Mouse (Mus musculus): ENCODE data around the gene Hirip3. TPM values are rescaled to one million over a fixed set of nuclear protein-coding genes. Genes with fewer than 3 reads are reported as not detected.
"Not testable (repeated sequence)": the region's sequence is repeated elsewhere in the genome, so short reads cannot be mapped to it uniquely, and the experiment has no call there.

The Hirip3 gene
- polyA plus RNA-seq, 1 experiment from 2014 or later: 19.0 TPM

- Histone ChIP-seq H3K4me3 (peak within 1 kb of the TSS; percentile 91), H3K9me3 (no peaks in the 10 kb centered on the region), H3K4me2 (peak within 1 kb of the TSS; percentile 99), H3K27ac (replicated peaks) (peak within 1 kb of the TSS; percentile 95), H3K4me1 (replicated peaks) (peaks cover 40% of the 10 kb centered on the region), H3K9ac (peak within 1 kb of the TSS; percentile 94), H3K36me3 (peaks cover 13% of the 10 kb centered on the region), H3K27me3 (no peaks in the 10 kb centered on the region)
- WGBS: under 1% methylated on average over 55 of the region's 56 CpGs
- peak; percentile 98 for ATAC-seq (ENCODE audit: low read depth)
Observed at GRCm38 (mm10) chr7:126884286-126885164, 22.8 kb downstream of the Hirip3 start, which contains the start of gene Taok2. Taok2 (minus strand) TSS chr7:126884703.

DNA sequence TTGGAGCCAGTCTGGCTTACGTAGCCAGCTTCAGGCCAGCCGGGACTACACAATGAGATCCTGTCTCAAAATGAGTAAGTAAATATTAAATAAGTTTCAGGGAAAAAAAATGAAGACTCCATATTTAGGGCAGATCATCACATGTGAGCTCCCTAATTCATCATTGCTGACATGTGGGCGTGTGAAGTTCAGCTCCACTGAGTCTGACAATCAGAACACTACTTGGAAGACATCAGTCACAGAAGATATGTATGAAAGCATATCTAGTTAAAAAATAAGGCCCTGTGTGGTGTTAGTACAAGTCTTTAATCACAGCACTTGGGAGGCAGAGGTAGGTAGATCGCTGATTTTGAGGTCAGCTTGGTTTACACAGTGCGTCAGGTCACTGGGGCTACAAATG is 25.5 kb downstream of the Hirip3 start:
- 89% methylated on average over 5 of the region's 5 CpGs for whole genome bisulfite sequencing
- peaks cover 15% of the 10 kb centered on the region for H3K4me1 ChIP-seq (replicated peaks)
- H3K27me3 ChIP-seq: no peaks in the 10 kb centered on the region
- H3K4me2 ChIP-seq: no peak overlapping the region
- no peak for ATAC-seq (ENCODE audit: low read depth)
- no peaks in the 10 kb centered on the region for H3K9me3 ChIP-seq
- no peak overlapping the region for H3K27ac ChIP-seq (replicated peaks)
- no peak overlapping the region for H3K9ac ChIP-seq
- H3K4me3 ChIP-seq: no peak overlapping the region
- H3K36me3 ChIP-seq: peaks cover 17% of the 10 kb centered on the region

- WGBS: 48% methylated on average over 7 of the region's 7 CpGs
- Histone ChIP-seq H3K27me3 (no peaks in the 10 kb centered on the region), H3K4me3 (no peak overlapping the region), H3K36me3 (peaks cover 17% of the 10 kb centered on the region), H3K27ac (replicated peaks) (no peak overlapping the region), H3K4me2 (no peak overlapping the region), H3K9ac (peak overlapping the region; percentile 26; the same call in 1 of the 2 replicates), H3K4me1 (replicated peaks) (no peaks in the 10 kb centered on the region), H3K9me3 (no peaks in the 10 kb centered on the region)
- ATAC-seq (ENCODE audit: low read depth): no peak
Observed at GRCm38 (mm10) chr7:126888852-126889251, 27.1 kb downstream of the Hirip3 start.

GRCm38 (mm10) chr7:126896912-126897311 is 35.1 kb downstream of the Hirip3 start:
- Histone ChIP-seq H3K9me3 (no peaks in the 10 kb centered on the region), H3K9ac (peak overlapping the region; percentile 88), H3K27me3 (no peaks in the 10 kb centered on the region), H3K27ac (replicated peaks) (no peak overlapping the region), H3K36me3 (peaks cover 1% of the 10 kb centered on the region), H3K4me3 (no peak overlapping the region), H3K4me2 (peak overlapping the region; percentile 74), H3K4me1 (replicated peaks) (peaks cover 16% of the 10 kb centered on the region)
- ATAC-seq (ENCODE audit: low read depth): no peak
- WGBS: 90% methylated on average over 5 of the region's 5 CpGs

DNA sequence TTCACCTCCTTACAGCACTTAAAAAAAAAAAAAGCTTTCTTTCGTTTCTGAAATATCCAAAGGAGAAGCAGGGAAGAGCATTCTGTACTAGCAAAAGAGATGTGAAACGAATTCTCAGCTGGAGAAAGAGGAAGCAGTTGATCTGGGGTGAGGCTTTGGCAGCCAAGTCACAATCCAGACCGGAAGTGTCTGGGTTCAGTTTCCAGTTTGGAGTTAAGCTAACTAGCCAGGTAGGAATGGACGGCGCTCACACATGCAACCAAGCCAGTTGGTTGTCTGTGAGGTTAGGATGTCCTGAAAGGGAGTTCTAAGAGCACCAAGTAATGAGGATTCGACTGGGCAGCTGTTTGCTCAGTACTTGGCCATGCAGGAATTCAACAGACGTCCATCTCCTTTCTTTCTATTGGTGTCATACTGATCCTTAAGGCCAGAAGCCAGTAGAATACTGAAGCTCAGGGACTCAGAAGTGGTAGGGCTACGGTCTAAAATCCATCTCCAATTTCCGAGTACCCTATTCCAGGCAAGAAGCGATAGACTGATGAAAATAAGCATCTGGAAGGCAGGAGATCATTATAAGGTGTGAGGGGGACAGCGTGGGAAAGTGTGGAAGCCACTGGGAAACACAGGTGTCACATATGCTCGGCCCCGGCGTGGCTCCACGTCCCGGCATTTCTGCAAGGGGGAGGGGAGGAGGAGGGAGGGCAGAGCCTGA is 35.8 kb downstream of the Hirip3 start:
- Histone ChIP-seq H3K36me3 (no peaks in the 10 kb centered on the region), H3K9ac (peak overlapping the region; percentile 88), H3K27me3 (no peaks in the 10 kb centered on the region), H3K4me2 (peak overlapping the region; percentile 74), H3K4me1 (replicated peaks) (peaks cover 16% of the 10 kb centered on the region), H3K9me3 (no peaks in the 10 kb centered on the region), H3K4me3 (peak overlapping the region; percentile 69), H3K27ac (replicated peaks) (peak overlapping the region; percentile 93)
- ATAC-seq (ENCODE audit: low read depth): peak; percentile 83
- 27% methylated on average over 16 of the region's 16 CpGs for WGBS

GRCm38 (mm10) chr7:126898102-126898990 is 36.6 kb downstream of the Hirip3 start:
- peak overlapping the region; percentile 88 for H3K9ac ChIP-seq
- H3K9me3 ChIP-seq: no peaks in the 10 kb centered on the region
- H3K27ac ChIP-seq (replicated peaks): peak overlapping the region; percentile 93
- peak; percentile 95 for ATAC-seq (ENCODE audit: low read depth)
- H3K36me3 ChIP-seq: no peaks in the 10 kb centered on the region
- peak overlapping the region; percentile 74 for H3K4me2 ChIP-seq
- H3K27me3 ChIP-seq: no peaks in the 10 kb centered on the region
- H3K4me3 ChIP-seq: peak overlapping the region; percentile 69
- 13% methylated on average over 37 of the region's 37 CpGs for WGBS
- peaks cover 16% of the 10 kb centered on the region for H3K4me1 ChIP-seq (replicated peaks)

DNA sequence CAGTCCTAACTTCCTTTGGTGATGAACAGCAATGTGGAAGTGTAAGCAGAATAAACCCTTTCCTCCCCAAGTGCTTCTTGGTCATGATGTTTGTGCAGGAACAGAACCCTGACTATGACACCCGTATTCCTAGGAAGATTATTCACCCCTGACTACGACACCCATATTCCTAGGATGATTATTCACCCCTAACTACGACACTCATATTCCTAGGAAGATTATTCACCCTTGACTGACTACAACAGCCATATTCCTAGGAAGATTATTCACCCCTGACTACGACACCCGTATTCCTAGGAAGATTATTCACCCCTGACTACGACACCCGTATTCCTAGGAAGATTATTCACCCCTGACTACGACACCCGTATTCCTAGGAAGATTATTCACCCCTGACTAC is 38.0 kb downstream of the Hirip3 start:
- not testable (repeated sequence) for H3K36me3 ChIP-seq; H3K27ac ChIP-seq (replicated peaks); H3K9me3 ChIP-seq; H3K27me3 ChIP-seq; ATAC-seq (ENCODE audit: low read depth); H3K4me2 ChIP-seq; H3K4me3 ChIP-seq; H3K9ac ChIP-seq
- peaks cover 16% of the 10 kb centered on the region for H3K4me1 ChIP-seq (replicated peaks)
- 94% methylated on average over 7 of the region's 9 CpGs for WGBS

GRCm38 (mm10) chr7:126905590-126905989 is 43.8 kb downstream of the Hirip3 start:
- WGBS: 70% methylated on average over 3 of the region's 3 CpGs
- ATAC-seq (ENCODE audit: low read depth): no peak
- Histone ChIP-seq H3K4me1 (replicated peaks) (no peaks in the 10 kb centered on the region), H3K4me3 (no peak overlapping the region), H3K9ac (no peak overlapping the region), H3K36me3 (no peaks in the 10 kb centered on the region), H3K27ac (replicated peaks) (no peak overlapping the region), H3K4me2 (no peak overlapping the region), H3K27me3 (no peaks in the 10 kb centered on the region), H3K9me3 (no peaks in the 10 kb centered on the region)

- no peaks in the 10 kb centered on the region for H3K9me3 ChIP-seq
- H3K4me3 ChIP-seq: no peak overlapping the region
- no peaks in the 10 kb centered on the region for H3K27me3 ChIP-seq
- no peaks in the 10 kb centered on the region for H3K4me1 ChIP-seq (replicated peaks)
- H3K27ac ChIP-seq (replicated peaks): no peak overlapping the region
- ATAC-seq (ENCODE audit: low read depth): no peak
- H3K9ac ChIP-seq: no peak overlapping the region
- H3K36me3 ChIP-seq: no peaks in the 10 kb centered on the region
- no peak overlapping the region for H3K4me2 ChIP-seq
- 93% methylated on average over 3 of the region's 3 CpGs for WGBS
Observed at GRCm38 (mm10) chr7:126914844-126915243, 53.1 kb downstream of the Hirip3 start.
